Mouse (Mus musculus): ENCODE data around the gene Grin2d. TPM values are rescaled to one million over a fixed set of nuclear protein-coding genes. Genes with fewer than 3 reads are reported as not detected.
A peak's percentile ranks its signal among the peaks of the same experiment; 100 is the strongest.

Gene Grin2d
- total and polyA plus RNA-seq, 2 experiments from 2014 or later: 4.4 to 37.8 TPM

- ATAC-seq (no peak), DNase-seq (ENCODE audit: low spot score) (no peak)
- WGBS: 52% methylated on average over 9 of the region's 9 CpGs
- no peak overlapping the region for H3K9ac ChIP-seq (replicated peaks; ENCODE audit: low read length)
- TF ChIP-seq CTCF (IDR thresholded peaks at IDR 0.05; ENCODE audit: low read depth): no peak
- H3K27me3 ChIP-seq (ENCODE audit: insufficient read depth, low read length): no peaks in the 10 kb centered on the region
- H3K4me2 ChIP-seq (ENCODE audit: low read depth, low read length): peak overlapping the region; percentile 28; the same call in 1 of the 2 replicates
- no peak overlapping the region for H3K27ac ChIP-seq
- peak overlapping the region; percentile 7; the same call in 1 of the 2 replicates for H3K4me3 ChIP-seq (ENCODE audit: low read length)
- H3K9me3 ChIP-seq (ENCODE audit: low read length): no peaks in the 10 kb centered on the region
- H3K36me3 ChIP-seq (ENCODE audit: insufficient read depth, low read length): no peaks in the 10 kb centered on the region
- H3K4me1 ChIP-seq (ENCODE audit: insufficient read depth, low read length): peaks cover 21% of the 10 kb centered on the region
These were observed 42.5 kb upstream of the Grin2d start for GRCm38 (mm10) chr7:45920583-45921241.

GRCm38 (mm10) chr7:45919761-45920160 lies 41.6 kb upstream of the Grin2d start:
- Histone ChIP-seq H3K9ac (replicated peaks; ENCODE audit: low read length) (no peak overlapping the region), H3K4me3 (ENCODE audit: low read length) (no peak overlapping the region), H3K4me1 (ENCODE audit: insufficient read depth, low read length) (peaks cover 21% of the 10 kb centered on the region), H3K36me3 (ENCODE audit: insufficient read depth, low read length) (no peaks in the 10 kb centered on the region), H3K4me2 (ENCODE audit: low read depth, low read length) (no peak overlapping the region), H3K27me3 (ENCODE audit: insufficient read depth, low read length) (no peaks in the 10 kb centered on the region), H3K27ac (no peak overlapping the region), H3K9me3 (ENCODE audit: low read length) (no peaks in the 10 kb centered on the region)
- ATAC-seq: no peak
- 64% methylated on average over 4 of the region's 4 CpGs for WGBS
- TF ChIP-seq CTCF (IDR thresholded peaks at IDR 0.05; ENCODE audit: low read depth): no peak
- no peak for DNase-seq (ENCODE audit: low spot score)

- Histone ChIP-seq H3K4me2 (ENCODE audit: low read depth, low read length) (no peak overlapping the region), H3K36me3 (ENCODE audit: insufficient read depth, low read length) (no peaks in the 10 kb centered on the region; the same call in 1 of the 2 replicates), H3K27me3 (ENCODE audit: insufficient read depth, low read length) (no peaks in the 10 kb centered on the region), H3K9me3 (ENCODE audit: low read length) (no peaks in the 10 kb centered on the region), H3K4me3 (ENCODE audit: low read length) (no peak overlapping the region), H3K27ac (no peak overlapping the region), H3K4me1 (ENCODE audit: insufficient read depth, low read length) (peaks cover 21% of the 10 kb centered on the region), H3K9ac (replicated peaks; ENCODE audit: low read length) (no peak overlapping the region)
- 66% methylated on average over 14 of the region's 14 CpGs for WGBS
- TF ChIP-seq CTCF (IDR thresholded peaks at IDR 0.05; ENCODE audit: low read depth): peak; percentile 53
- ATAC-seq: no peak
- DNase-seq (ENCODE audit: low spot score): no peak
These were observed 41.0 kb upstream of the Grin2d start for GRCm38 (mm10) chr7:45919083-45919671.

GRCm38 (mm10) chr7:45917926-45918325 lies 39.7 kb upstream of the Grin2d start:
- Histone ChIP-seq H3K4me3 (ENCODE audit: low read length) (no peak overlapping the region), H3K27ac (peak overlapping the region; percentile 87; the same call in 1 of the 2 replicates), H3K9ac (replicated peaks; ENCODE audit: low read length) (peak overlapping the region; percentile 37; the same call in 1 of the 2 replicates), H3K9me3 (ENCODE audit: low read length) (no peaks in the 10 kb centered on the region), H3K4me2 (ENCODE audit: low read depth, low read length) (no peak overlapping the region), H3K27me3 (ENCODE audit: insufficient read depth, low read length) (no peaks in the 10 kb centered on the region), H3K36me3 (ENCODE audit: insufficient read depth, low read length) (no peaks in the 10 kb centered on the region; the same call in 1 of the 2 replicates), H3K4me1 (ENCODE audit: insufficient read depth, low read length) (peaks cover 16% of the 10 kb centered on the region; the same call in 1 of the 2 replicates)
- DNase-seq (ENCODE audit: low spot score) (no peak), ATAC-seq (no peak)
- 87% methylated on average over 15 of the region's 15 CpGs for WGBS
- TF ChIP-seq CTCF (IDR thresholded peaks at IDR 0.05; ENCODE audit: low read depth): no peak

GRCm38 (mm10) chr7:45917004-45917704 lies 39.0 kb upstream of the Grin2d start:
- ATAC-seq: no peak
- H3K4me3 ChIP-seq (ENCODE audit: low read length): peak overlapping the region; percentile 8; the same call in 1 of the 2 replicates
- no peak for DNase-seq (ENCODE audit: low spot score)
- H3K4me1 ChIP-seq (ENCODE audit: insufficient read depth, low read length): peaks cover 16% of the 10 kb centered on the region; the same call in 1 of the 2 replicates
- peak overlapping the region; percentile 37 for H3K9ac ChIP-seq (replicated peaks; ENCODE audit: low read length)
- no peak for TF ChIP-seq CTCF (IDR thresholded peaks at IDR 0.05; ENCODE audit: low read depth)
- peak overlapping the region; percentile 54 for H3K4me2 ChIP-seq (ENCODE audit: low read depth, low read length)
- no peaks in the 10 kb centered on the region; the same call in 1 of the 2 replicates for H3K36me3 ChIP-seq (ENCODE audit: insufficient read depth, low read length)
- H3K27ac ChIP-seq: peak overlapping the region; percentile 87
- WGBS: 35% methylated on average over 13 of the region's 13 CpGs
- H3K27me3 ChIP-seq (ENCODE audit: insufficient read depth, low read length): no peaks in the 10 kb centered on the region
- H3K9me3 ChIP-seq (ENCODE audit: low read length): no peaks in the 10 kb centered on the region

GRCm38 (mm10) chr7:45916056-45917003 lies 38.2 kb upstream of the Grin2d start:
- no peaks in the 10 kb centered on the region for H3K9me3 ChIP-seq (ENCODE audit: low read length)
- no peaks in the 10 kb centered on the region for H3K27me3 ChIP-seq (ENCODE audit: insufficient read depth, low read length)
- ATAC-seq (peak; percentile 89), DNase-seq (ENCODE audit: low spot score) (peak; percentile 94)
- peaks cover 16% of the 10 kb centered on the region; the same call in 1 of the 2 replicates for H3K4me1 ChIP-seq (ENCODE audit: insufficient read depth, low read length)
- H3K4me3 ChIP-seq (ENCODE audit: low read length): peak overlapping the region; percentile 15
- H3K4me2 ChIP-seq (ENCODE audit: low read depth, low read length): peak overlapping the region; percentile 54
- no peak for TF ChIP-seq CTCF (IDR thresholded peaks at IDR 0.05; ENCODE audit: low read depth)
- no peaks in the 10 kb centered on the region; the same call in 1 of the 2 replicates for H3K36me3 ChIP-seq (ENCODE audit: insufficient read depth, low read length)
- 27% methylated on average over 26 of the region's 26 CpGs for WGBS
- H3K27ac ChIP-seq: peak overlapping the region; percentile 87
- peak overlapping the region; percentile 43 for H3K9ac ChIP-seq (replicated peaks; ENCODE audit: low read length)

Measured in hindbrain, postnatal 0 days (tissue).